Comparison of ENCODE assay signal across 14 mouse cellular contexts in genomic region chr1:91624531-91625300, GRCm38 (mm10).
DNase-seq lines count a peak whose midpoint lies in the region; ATAC-seq and TF ChIP-seq lines count a peak whose summit lies in the region.
"Had no signal": no experiment of that assay in that cellular context is flagged by ENCODE, and none has a peak within 500 bp of the region (broad histone marks: within the 10 kb centered on the region; RNA-seq: fewer than 3 reads in every experiment).

No protein-coding gene starts in this region.

- DNase-seq in heart, postnatal 25 days (ENCODE audit: low spot score) = peak; percentile 9
- DNase-seq in heart, adult 8-10 months (ENCODE audit: low spot score) = no peak
- DNase-seq in thymus, adult 2 months = no peak
- DNase-seq in thymus, postnatal 14 days = no peak
- DNase-seq in limb, embryonic 10.5 days (ENCODE audit: low spot score) = no peak
- no peak for DNase-seq in spleen, postnatal 4 days (ENCODE audit: low spot score in 2 of 2)
- no peak for DNase-seq in T-cell, adult 2 months (ENCODE audit: low spot score)
- DNase-seq: adrenal gland, postnatal 14 days; heart, adult 11 months; lung, postnatal 14 days had no signal

- H3K27ac ChIP-seq in thymus, adult 2 months (ENCODE audit: control insufficient read depth, insufficient read depth, low read length) = peak overlapping the region; percentile 98
- H3K27ac ChIP-seq in limb, embryonic 10.5 days = peak overlapping the region; percentile 51; the same call in 1 of the 2 replicates
- H3K27ac ChIP-seq in stomach, embryonic 16.5 days (ENCODE audit: low read length) = peak overlapping the region; percentile 82
- H3K27ac ChIP-seq: kidney, embryonic 15.5 days; liver, embryonic 14.5 days had no signal

- ATAC-seq in stomach, embryonic 16.5 days (ENCODE audit: insufficient read depth, low FRiP score) = peak; percentile 38; the same call in 1 of the 2 replicates

- no peak for TF ChIP-seq POLR2A in thymus, adult 2 months (IDR thresholded peaks at IDR 0.05; ENCODE audit: control insufficient read depth, extremely low read depth, insufficient read depth, low read length, poor library complexity)

- WGBS in thymus, adult 2 months = 91% methylated on average over 11 of the region's 11 CpGs
- 83% methylated on average over 11 of the region's 11 CpGs for WGBS in limb, embryonic 10.5 days
- WGBS in stomach, embryonic 16.5 days = 52% methylated on average over 11 of the region's 11 CpGs

- no peak overlapping the region for H3K4me3 ChIP-seq in thymus, adult 2 months (ENCODE audit: control insufficient read depth, insufficient read depth, low read length)
- H3K4me3 ChIP-seq in limb, embryonic 10.5 days = no peak overlapping the region
- no peak overlapping the region for H3K4me3 ChIP-seq in stomach, embryonic 16.5 days (replicated peaks; ENCODE audit: low read length)
- H3K4me3 ChIP-seq: kidney, embryonic 15.5 days had no signal

- peaks cover 63% of the 10 kb centered on the region for H3K4me1 ChIP-seq in thymus, adult 2 months (replicated peaks; ENCODE audit: control insufficient read depth, insufficient read depth, low read length)
- H3K4me1 ChIP-seq in limb, embryonic 10.5 days = peaks cover 24% of the 10 kb centered on the region
- 0 out of 2 replicates have a peak, but pooled peaks cover 8% of the 10 kb centered on the region for H3K4me1 ChIP-seq in stomach, embryonic 16.5 days (ENCODE audit: control insufficient read depth, insufficient read depth, low read length)

- H3K27me3 ChIP-seq in thymus, adult 2 months (ENCODE audit: control insufficient read depth, insufficient read depth, low read length) = no peaks in the 10 kb centered on the region
- 0 out of 2 replicates have a peak, but pooled peaks cover 5% of the 10 kb centered on the region for H3K27me3 ChIP-seq in limb, embryonic 10.5 days (ENCODE audit: low read depth, poor library complexity, severe bottlenecking)
- no peaks in the 10 kb centered on the region for H3K27me3 ChIP-seq in stomach, embryonic 16.5 days (ENCODE audit: control insufficient read depth, insufficient read depth, low read length)

- H3K4me2 ChIP-seq in stomach, embryonic 16.5 days (ENCODE audit: low read depth, low read length) = no peak overlapping the region
- H3K4me2 ChIP-seq: kidney, embryonic 15.5 days had no signal

- intact Hi-C loops in heart, postnatal 25 days (cut with DNase I) = no loop called here

- H3K9ac ChIP-seq in stomach, embryonic 16.5 days (ENCODE audit: low read length) = no peak overlapping the region
- H3K9ac ChIP-seq: kidney, embryonic 15.5 days; liver, embryonic 14.5 days had no signal

- no peaks in the 10 kb centered on the region for H3K36me3 ChIP-seq in thymus, adult 2 months (ENCODE audit: control insufficient read depth, insufficient read depth, low read length)
- no peaks in the 10 kb centered on the region for H3K36me3 ChIP-seq in limb, embryonic 10.5 days
- H3K36me3 ChIP-seq in stomach, embryonic 16.5 days (ENCODE audit: control insufficient read depth, insufficient read depth, low read length) = no peaks in the 10 kb centered on the region
- H3K36me3 ChIP-seq: G1E; kidney, embryonic 15.5 days had no signal

- no peak for TF ChIP-seq CTCF in thymus, adult 2 months (IDR thresholded peaks at IDR 0.05; ENCODE audit: borderline replicate concordance, control insufficient read depth, extremely low read depth, insufficient read depth, low read length, poor library complexity)

- H3K9me3 ChIP-seq in limb, embryonic 10.5 days (replicated peaks) = no peaks in the 10 kb centered on the region
- no peaks in the 10 kb centered on the region for H3K9me3 ChIP-seq in stomach, embryonic 16.5 days (replicated peaks; ENCODE audit: control insufficient read depth, low read length)
- H3K9me3 ChIP-seq: G1E; kidney, embryonic 15.5 days had no signal
